Mouse (Mus musculus) cerebellum, postnatal 10 days (tissue): Measurements from ENCODE around the gene Cmtr2.

Source experiments
- DNase-seq, 2 experiments: peaks; one replicate each; pipeline ENCODE4 v3.0.0; 2021; ENCODE audit warnings: mixed read lengths in 2 of 2

The Cmtr2 gene

GRCm38 (mm10) chr8:110215365-110215764, at the start of gene Cmtr2:
TSS of gene Cmtr2 (plus strand) at chr8:110215665.
- DNase-seq = no peak

- no peak for DNase-seq
These were observed 49.2 kb upstream of the Cmtr2 start for GRCm38 (mm10) chr8:110166270-110166669.

- peak; percentile 95 to 97 for DNase-seq
These were observed 47.4 kb upstream of the Cmtr2 start, which contains the start of gene Calb2 for GRCm38 (mm10) chr8:110168046-110168445. TSS of gene Calb2 (minus strand) at chr8:110168210.

- peak; percentile 57 to 74 for DNase-seq
These were observed 43.3 kb upstream of the Cmtr2 start for GRCm38 (mm10) chr8:110172161-110172560.

GRCm38 (mm10) chr8:110174826-110175225, 40.6 kb upstream of the Cmtr2 start:
- peak; percentile 74 to 75 for DNase-seq

- peak; percentile 96 for DNase-seq
These were observed 37.9 kb upstream of the Cmtr2 start for GRCm38 (mm10) chr8:110177359-110178155.

- peak; percentile 72 to 73 for DNase-seq
These were observed 32.6 kb upstream of the Cmtr2 start for GRCm38 (mm10) chr8:110182735-110183367.

GRCm38 (mm10) chr8:110183748-110184147, 31.7 kb upstream of the Cmtr2 start:
- peak in 1 of 2 experiments; percentile 33 for DNase-seq

- no peak for DNase-seq
These were observed 29.9 kb upstream of the Cmtr2 start for GRCm38 (mm10) chr8:110185538-110185937.

- DNase-seq = peak in 1 of 2 experiments; percentile 20
These were observed 26.3 kb upstream of the Cmtr2 start for GRCm38 (mm10) chr8:110188961-110189750.

- DNase-seq = no peak
These were observed 18.8 kb upstream of the Cmtr2 start for GRCm38 (mm10) chr8:110196678-110197077.

- DNase-seq = peak; percentile 70 to 73
These were observed 13.7 kb upstream of the Cmtr2 start for GRCm38 (mm10) chr8:110201806-110202205.

- no peak for DNase-seq
These were observed 788 bp downstream of the Cmtr2 start for GRCm38 (mm10) chr8:110216253-110216652.

- peak in 1 of 2 experiments; percentile 16 for DNase-seq
These were observed 1.7 kb downstream of the Cmtr2 start for GRCm38 (mm10) chr8:110217198-110217597.

GRCm38 (mm10) chr8:110217681-110218131, 2.2 kb downstream of the Cmtr2 start:
- DNase-seq = peak; percentile 100

- DNase-seq = no peak
These were observed 3.0 kb downstream of the Cmtr2 start for GRCm38 (mm10) chr8:110218511-110218910.

- no peak for DNase-seq
These were observed 5.5 kb downstream of the Cmtr2 start for GRCm38 (mm10) chr8:110220936-110221335.

GRCm38 (mm10) chr8:110230803-110231202, 15.3 kb downstream of the Cmtr2 start:
- no peak for DNase-seq

GRCm38 (mm10) chr8:110242278-110243177, 27.1 kb downstream of the Cmtr2 start:
- peak; percentile 20 to 30 for DNase-seq

- no peak for DNase-seq
These were observed 29.1 kb downstream of the Cmtr2 start for GRCm38 (mm10) chr8:110244566-110244965.

- no peak for DNase-seq
These were observed 31.8 kb downstream of the Cmtr2 start for GRCm38 (mm10) chr8:110247238-110247637.

GRCm38 (mm10) chr8:110253986-110254385, 38.5 kb downstream of the Cmtr2 start:
- no peak for DNase-seq
